Mouse (Mus musculus) cerebellum, adult 9-11 months (tissue): ENCODE data around the gene Hk1.

Source experiments
- DNase-seq: peaks from one replicate; pipeline ENCODE4 v3.0.0; 2022

The Hk1 gene

GRCm38 (mm10) chr10:62316467-62316866, 63.2 kb downstream of the Hk1 start:
- DNase-seq = peak; percentile 56

- peak; percentile 59 for DNase-seq
Observed at GRCm38 (mm10) chr10:62313885-62314424, 65.8 kb downstream of the Hk1 start.

GRCm38 (mm10) chr10:62313140-62313539, 66.6 kb downstream of the Hk1 start:
- no peak for DNase-seq

GRCm38 (mm10) chr10:62311464-62311863, 68.2 kb downstream of the Hk1 start:
- no peak for DNase-seq

GRCm38 (mm10) chr10:62310259-62311039, 69.3 kb downstream of the Hk1 start:
- DNase-seq = no peak

GRCm38 (mm10) chr10:62309593-62309992, 70.1 kb downstream of the Hk1 start:
- DNase-seq = no peak

GRCm38 (mm10) chr10:62308896-62309491, 70.7 kb downstream of the Hk1 start:
- DNase-seq = no peak

- DNase-seq = no peak
Observed at GRCm38 (mm10) chr10:62306483-62306882, 73.2 kb downstream of the Hk1 start.

- peak; percentile 51 for DNase-seq
Observed at GRCm38 (mm10) chr10:62305090-62305489, 74.6 kb downstream of the Hk1 start.

GRCm38 (mm10) chr10:62300006-62300827, 79.5 kb downstream of the Hk1 start:
- peak; percentile 94 for DNase-seq

- DNase-seq = peak; percentile 19
Observed at GRCm38 (mm10) chr10:62296086-62296872, 83.4 kb downstream of the Hk1 start.

- DNase-seq = peak; percentile 81
Observed at GRCm38 (mm10) chr10:62294112-62294511, 85.6 kb downstream of the Hk1 start.

GRCm38 (mm10) chr10:62287460-62288124, 92.1 kb downstream of the Hk1 start:
- no peak for DNase-seq

- DNase-seq = no peak
Observed at GRCm38 (mm10) chr10:62283206-62283792, 96.4 kb downstream of the Hk1 start.

- no peak for DNase-seq
Observed at GRCm38 (mm10) chr10:62282782-62283181, 96.9 kb downstream of the Hk1 start.

GRCm38 (mm10) chr10:62279671-62280070, 100.0 kb downstream of the Hk1 start:
- no peak for DNase-seq

- no peak for DNase-seq
Observed at GRCm38 (mm10) chr10:62279066-62279465, 100.6 kb downstream of the Hk1 start.

GRCm38 (mm10) chr10:62277499-62278293, 102.0 kb downstream of the Hk1 start:
- DNase-seq = no peak

- DNase-seq = peak; percentile 84
Observed at GRCm38 (mm10) chr10:62275235-62275634, 104.5 kb downstream of the Hk1 start.

- no peak for DNase-seq
Observed at GRCm38 (mm10) chr10:62269278-62269677, 110.4 kb downstream of the Hk1 start.

- no peak for DNase-seq
Observed at GRCm38 (mm10) chr10:62264299-62264698, 115.4 kb downstream of the Hk1 start.
